Mouse (Mus musculus) embryonic facial prominence, embryonic 14.5 days (tissue): ENCODE measurements around the gene Rufy4. TPM values are rescaled to one million over a fixed set of nuclear protein-coding genes. Genes with fewer than 3 reads are reported as not detected.

Experiments
- ATAC-seq: fragments of 200-750 bp; cut with Nextera tagmentation; 2 replicates; pipeline ENCODE4 v1.8.0; 2017; ENCODE audit warnings: low read depth, moderate number of reproducible peaks, moderate TSS enrichment
- DNase-seq: peaks from one replicate; pipeline ENCODE4 v3.0.0-alpha.2; 2015; ENCODE audit warnings: low spot score
- H3K27ac ChIP-seq: fragments of 300-500 bp; sonication (generic); replicated peaks from 2 replicates; pipeline ENCODE4 v1.5.1; 2014; ENCODE audit warnings: low read depth, mild to moderate bottlenecking, low read length, moderate library complexity
- H3K27me3 ChIP-seq: fragments of 300-500 bp; sonication (generic); replicated peaks from 2 replicates; pipeline ENCODE4 v1.6.1; 2014; ENCODE audit warnings: low read length; ENCODE audit not compliant: control insufficient read depth, insufficient read depth
- H3K36me3 ChIP-seq: fragments of 300-500 bp; sonication (generic); 2 replicates; pipeline ENCODE4 v1.6.1; 2014; ENCODE audit warnings: low read length, mixed read lengths; ENCODE audit not compliant: control insufficient read depth, insufficient read depth
- H3K4me1 ChIP-seq: fragments of 300-500 bp; sonication (generic); 2 replicates; pipeline ENCODE4 v1.6.1; 2014; ENCODE audit warnings: antibody characterized with exemption, low read length; ENCODE audit not compliant: control insufficient read depth, insufficient read depth
- H3K4me2 ChIP-seq: fragments of 300-500 bp; sonication (generic); 2 replicates; pipeline ENCODE4 v1.6.1; 2014; ENCODE audit warnings: low read depth, mild to moderate bottlenecking, low read length, moderate library complexity, mixed read lengths
- H3K4me3 ChIP-seq: fragments of 300-500 bp; sonication (generic); 2 replicates; pipeline ENCODE4 v1.5.1; 2014; ENCODE audit warnings: low read depth, mild to moderate bottlenecking, low read length
- H3K9ac ChIP-seq: fragments of 300-500 bp; sonication (generic); 2 replicates; pipeline ENCODE4 v1.6.1; 2014; ENCODE audit warnings: low read depth, mild to moderate bottlenecking, low read length, moderate library complexity, mixed read lengths
- H3K9me3 ChIP-seq: fragments of 300-500 bp; sonication (generic); 2 replicates; pipeline ENCODE4 v1.6.1; 2016; ENCODE audit warnings: low read length; ENCODE audit not compliant: control insufficient read depth
- WGBS: fragments of 180-500 bp; shearing (Covaris S2); extraction: QIAGEN DNeasy Blood & Tissue Kit; methylation state at CpG from one replicate; pipeline ENCODE4 v1.1.7; 2014; 5-methylcytosine and 5-hydroxymethylcytosine counted together
- polyA plus RNA-seq: library from polyadenylated mRNA; unstranded; fragments of >200 nt; fragmentation: Nextera tagmentation; extraction: Ambion mirVana; gene quantifications from 2 replicates; pipeline ENCODE4 v1.2.1, GENCODE M21; 2014

The Rufy4 gene
- polyA plus RNA-seq, 1 experiment from 2014 or later: 0.72 TPM

- H3K27me3 ChIP-seq: no peaks in the 10 kb centered on the region
- H3K9me3 ChIP-seq: no peaks in the 10 kb centered on the region
- no peaks in the 10 kb centered on the region for H3K36me3 ChIP-seq
- no peak overlapping the region for H3K9ac ChIP-seq
- H3K4me2 ChIP-seq: no peak overlapping the region
- ATAC-seq (no peak), DNase-seq (no peak)
- WGBS: 92% methylated on average over 3 of the region's 3 CpGs
- H3K27ac ChIP-seq: no peak overlapping the region
- H3K4me1 ChIP-seq: no peaks in the 10 kb centered on the region
- H3K4me3 ChIP-seq: no peak overlapping the region
Measured at GRCm38 (mm10) chr1:74169721-74170120, 44.4 kb downstream of the Rufy4 start.

GRCm38 (mm10) chr1:74172722-74173121 lies 47.4 kb downstream of the Rufy4 start:
- H3K27ac ChIP-seq: no peak overlapping the region
- H3K9me3 ChIP-seq: no peaks in the 10 kb centered on the region
- no peak overlapping the region for H3K4me2 ChIP-seq
- H3K36me3 ChIP-seq: no peaks in the 10 kb centered on the region
- H3K9ac ChIP-seq: no peak overlapping the region
- ATAC-seq (no peak), DNase-seq (no peak)
- WGBS: 77% methylated on average over 3 of the region's 3 CpGs
- H3K27me3 ChIP-seq: no peaks in the 10 kb centered on the region
- no peak overlapping the region for H3K4me3 ChIP-seq
- peaks cover 4% of the 10 kb centered on the region for H3K4me1 ChIP-seq

- 61% methylated on average over 4 of the region's 4 CpGs for WGBS
- H3K9ac ChIP-seq: no peak overlapping the region
- no peak for ATAC-seq
Measured at GRCm38 (mm10) chr1:74175731-74176130, 50.4 kb downstream of the Rufy4 start.

GRCm38 (mm10) chr1:74178618-74179017 lies 53.3 kb downstream of the Rufy4 start:
- Histone ChIP-seq H3K27me3 (no peaks in the 10 kb centered on the region), H3K4me1 (peaks cover 11% of the 10 kb centered on the region), H3K4me2 (no peak overlapping the region), H3K4me3 (no peak overlapping the region), H3K36me3 (no peaks in the 10 kb centered on the region), H3K27ac (no peak overlapping the region), H3K9ac (no peak overlapping the region), H3K9me3 (no peaks in the 10 kb centered on the region)
- ATAC-seq: no peak
- 87% methylated on average over 3 of the region's 3 CpGs for WGBS
- DNase-seq: no peak

More at GRCm38 (mm10) chr1:74175731-74176130, 50.4 kb downstream of the Rufy4 start:
- no peaks in the 10 kb centered on the region for H3K27me3 ChIP-seq
- H3K36me3 ChIP-seq: no peaks in the 10 kb centered on the region
- H3K4me2 ChIP-seq: no peak overlapping the region
- DNase-seq: no peak
- H3K27ac ChIP-seq: no peak overlapping the region
- peaks cover 11% of the 10 kb centered on the region for H3K4me1 ChIP-seq
- no peak overlapping the region for H3K4me3 ChIP-seq
- H3K9me3 ChIP-seq: no peaks in the 10 kb centered on the region

GRCm38 (mm10) chr1:74179624-74180408 lies 54.5 kb downstream of the Rufy4 start:
- Histone ChIP-seq H3K36me3 (no peaks in the 10 kb centered on the region), H3K9ac (no peak overlapping the region), H3K4me1 (peaks cover 11% of the 10 kb centered on the region), H3K9me3 (no peaks in the 10 kb centered on the region), H3K27me3 (no peaks in the 10 kb centered on the region), H3K27ac (peak overlapping the region; percentile 74), H3K4me2 (no peak overlapping the region), H3K4me3 (no peak overlapping the region)
- DNase-seq: peak; percentile 90
- WGBS: 37% methylated on average over 9 of the region's 9 CpGs
- peak; percentile 82; the same call in 1 of the 2 replicates for ATAC-seq

GRCm38 (mm10) chr1:74181462-74181861 lies 56.1 kb downstream of the Rufy4 start:
- Histone ChIP-seq H3K9ac (no peak overlapping the region), H3K9me3 (no peaks in the 10 kb centered on the region), H3K4me3 (no peak overlapping the region), H3K27me3 (no peaks in the 10 kb centered on the region), H3K4me1 (peaks cover 6% of the 10 kb centered on the region; the same call in 1 of the 2 replicates), H3K27ac (no peak overlapping the region), H3K36me3 (no peaks in the 10 kb centered on the region), H3K4me2 (no peak overlapping the region)
- 39% methylated on average over 2 of the region's 2 CpGs for WGBS
- DNase-seq (no peak), ATAC-seq (no peak)

- ATAC-seq: no peak
- no peak for DNase-seq
- Histone ChIP-seq H3K4me2 (no peak overlapping the region), H3K9ac (no peak overlapping the region), H3K4me1 (peaks cover 6% of the 10 kb centered on the region; the same call in 1 of the 2 replicates), H3K27me3 (no peaks in the 10 kb centered on the region), H3K36me3 (no peaks in the 10 kb centered on the region), H3K9me3 (no peaks in the 10 kb centered on the region), H3K27ac (no peak overlapping the region), H3K4me3 (no peak overlapping the region)
- 51% methylated on average over 2 of the region's 2 CpGs for WGBS
Measured at GRCm38 (mm10) chr1:74183006-74183405, 57.7 kb downstream of the Rufy4 start.

GRCm38 (mm10) chr1:74190471-74190870 lies 65.1 kb downstream of the Rufy4 start:
- DNase-seq: no peak
- ATAC-seq: no peak

GRCm38 (mm10) chr1:74192711-74193110 lies 67.4 kb downstream of the Rufy4 start:
- DNase-seq: no peak
- no peak for ATAC-seq
- H3K4me3 ChIP-seq: no peak overlapping the region
- no peak overlapping the region for H3K9ac ChIP-seq
- 85% methylated on average over 2 of the region's 2 CpGs for WGBS
- peaks cover 9% of the 10 kb centered on the region for H3K4me1 ChIP-seq
- H3K27me3 ChIP-seq: no peaks in the 10 kb centered on the region
- no peaks in the 10 kb centered on the region for H3K9me3 ChIP-seq
- no peak overlapping the region for H3K27ac ChIP-seq
- H3K4me2 ChIP-seq: no peak overlapping the region
- no peaks in the 10 kb centered on the region for H3K36me3 ChIP-seq

More at GRCm38 (mm10) chr1:74190471-74190870, 65.1 kb downstream of the Rufy4 start:
- Histone ChIP-seq H3K9me3 (no peaks in the 10 kb centered on the region), H3K9ac (no peak overlapping the region), H3K27me3 (no peaks in the 10 kb centered on the region), H3K4me2 (no peak overlapping the region), H3K4me3 (no peak overlapping the region), H3K36me3 (no peaks in the 10 kb centered on the region), H3K27ac (no peak overlapping the region), H3K4me1 (no peaks in the 10 kb centered on the region)
- WGBS: 89% methylated on average over 7 of the region's 7 CpGs
